12 mouse cellular contexts compared by ENCODE assay signal in genomic region chr13:112292489-112292888, GRCm38 (mm10). TPM values are rescaled to one million over a fixed set of nuclear protein-coding genes. Genes with fewer than 3 reads are reported as not detected.
A peak's percentile ranks its signal among the peaks of the same experiment; 100 is the strongest.
DNase-seq lines count a peak whose midpoint lies in the region; ATAC-seq and TF ChIP-seq lines count a peak whose summit lies in the region.
"Had no signal": no experiment of that assay in that cellular context is flagged by ENCODE, and none has a peak within 500 bp of the region (broad histone marks: within the 10 kb centered on the region; RNA-seq: fewer than 3 reads in every experiment).

No protein-coding gene starts in this region.

- DNase-seq in CD4-positive helper T cell, adult 2 months (ENCODE audit: low read depth, low spot score) = peak; percentile 40
- DNase-seq in CH12.LX (ENCODE audit: extremely low read depth) = no peak
- peak; percentile 45 to 74 for DNase-seq in layer of hippocampus, adult 18-20 months (ENCODE audit: low spot score in 2 of 2)
- peak; percentile 62 for DNase-seq in naive thymus-derived CD4-positive, alpha-beta T cell, adult 2 months (ENCODE audit: low read depth)
- no peak for DNase-seq in urinary bladder, postnatal 25 days (ENCODE audit: low spot score)
- DNase-seq in retina, embryonic 14.5 days (ENCODE audit: low spot score) = no peak
- DNase-seq: adrenal gland, postnatal 36 days; kidney, adult 18-20 months; liver, embryonic 13.5 days had no signal

- H3K4me3 ChIP-seq in CH12.LX (replicated peaks in 1 of 3; ENCODE audit: low read depth in 2 of 3, low read length in 2 of 3, poor library complexity in 1 of 3) = no peak overlapping the region
- H3K4me3 ChIP-seq: forebrain, embryonic 10.5 days; heart, embryonic 15.5 days; liver, embryonic 13.5 days had no signal

- H3K36me3 ChIP-seq in CH12.LX (replicated peaks in 1 of 2; ENCODE audit: control insufficient read depth in 1 of 2, insufficient read depth in 1 of 2, low read length in 1 of 2) = no peaks in the 10 kb centered on the region
- H3K36me3 ChIP-seq: forebrain, embryonic 10.5 days; heart, embryonic 15.5 days; liver, embryonic 13.5 days had no signal

- in situ Hi-C loops in CH12.LX (cut with MboI; ENCODE audit: low pct_ligation_motif_present, low pct_unique_long_range_greater_than_20kb, low sequenced_read_pairs) = loop anchor here (5.0 to 25.0 kb wide), 3 partner anchors 230 to 745 kb away; partner anchors contain the start of genes Cdc20b and Gpx8

- no peak for TF ChIP-seq EP300 in CH12.LX (IDR thresholded peaks at IDR 0.05; ENCODE audit: low read length)

- H3K9ac ChIP-seq in CH12.LX (ENCODE audit: insufficient read depth, low read depth) = 0 out of 2 replicates have a peak overlapping the region, but pooled peaks have one; percentile 11
- H3K9ac ChIP-seq: heart, embryonic 15.5 days; liver, embryonic 13.5 days had no signal

- no peak for TF ChIP-seq RAD21 in CH12.LX (IDR thresholded peaks at IDR 0.05; ENCODE audit: low read depth, low read length)

- no peaks in the 10 kb centered on the region for H3K9me3 ChIP-seq in CH12.LX (replicated peaks; ENCODE audit: low read length)
- H3K9me3 ChIP-seq: forebrain, embryonic 10.5 days; heart, embryonic 15.5 days; liver, embryonic 13.5 days had no signal

- H3K4me2 ChIP-seq in CH12.LX (ENCODE audit: insufficient read depth, low read depth, poor library complexity, severe bottlenecking) = peak overlapping the region; percentile 12
- H3K4me2 ChIP-seq: heart, embryonic 15.5 days; liver, embryonic 13.5 days had no signal

- ATAC-seq in erythroblast, adult 5-6 weeks (replicated peaks; ENCODE audit: low FRiP score, poor library complexity, severe bottlenecking) = no peak

- TF ChIP-seq POLR2A in CH12.LX (IDR thresholded peaks at IDR 0.05; ENCODE audit: low read depth, low read length) = no peak

- H3K27ac ChIP-seq in CH12.LX (ENCODE audit: insufficient read depth, low read depth) = no peak overlapping the region; the same call in 1 of the 2 replicates
- H3K27ac ChIP-seq: forebrain, embryonic 10.5 days; heart, embryonic 15.5 days; liver, embryonic 13.5 days had no signal

- H3K27me3 ChIP-seq in CH12.LX (replicated peaks) = no peaks in the 10 kb centered on the region
- H3K27me3 ChIP-seq: heart, embryonic 15.5 days had no signal

- no peak for TF ChIP-seq CTCF in CH12.LX (conservative IDR thresholded peaks at IDR 0.05 in 1 of 2, IDR thresholded peaks at IDR 0.05 in 1 of 2; ENCODE audit: low read depth in 2 of 2, low read length in 2 of 2)

- no peaks in the 10 kb centered on the region for H3K79me2 ChIP-seq in CH12.LX (replicated peaks; ENCODE audit: control insufficient read depth, extremely low read depth, insufficient read depth, poor library complexity, severe bottlenecking)

- dilution Hi-C loops in CH12.LX (cut with MboI; ENCODE audit: extremely low pct_ligation_motif_present, extremely low pct_unique_long_range_greater_than_20kb, low sequenced_read_pairs) = no loop called here

- peaks cover 20 to 56% of the 10 kb centered on the region in 2 experiments for H3K4me1 ChIP-seq in CH12.LX (ENCODE audit: control insufficient read depth in 1 of 2, insufficient read depth in 2 of 2)

TF ChIP-seq in CH12.LX, 34 proteins besides CTCF, POLR2A, EP300 and RAD21:
- TF ChIP-seq JUND (conservative IDR thresholded peaks at IDR 0.05; ENCODE audit: low read depth, low read length) = no peak
- peak; percentile 62; the same call in 1 of the 2 replicates for TF ChIP-seq MAX (IDR thresholded peaks at IDR 0.05; ENCODE audit: low read length)
- peak; percentile 67 for TF ChIP-seq MXI1 (IDR thresholded peaks at IDR 0.05; ENCODE audit: low read depth, low read length)
- peak; percentile 51; the same call in 1 of the 2 replicates for TF ChIP-seq MYC (IDR thresholded peaks at IDR 0.05; ENCODE audit: low read depth, low read length)

RNA-seq across cellular contexts. Expression of gene Ankrd55, which starts 4.2 kb away (rescaled TPM):
- total RNA-seq in CH12.LX (2012; rRNA removed) (2.2 TPM in 2 replicates), CH12.LX (2014; rRNA removed) (1.1 TPM in 2 replicates)
- 1.1 and 1.3 TPM in 2 replicates for polyA plus RNA-seq in CH12.LX (2012; ENCODE audit: insufficient read length, low read depth)
- total RNA-seq in layer of hippocampus, adult 18-20 months (2021) = 1 to 10 TPM; 4.1 to 4.2 TPM
- not detected in 2 replicates for total RNA-seq in erythroblast, adult 5-6 weeks (2015; ENCODE audit: low replicate concordance)
- total RNA-seq in erythroblast, adult 5-6 weeks (2017; ENCODE audit: low replicate concordance) = not detected in 2 replicates

Comparison
In these comparisons a context has a peak if more than half of its experiments do, and no peak if none do; other contexts are left out.
1. DNase-seq: peak in CD4-positive helper T cell, adult 2 months (single experiment), layer of hippocampus, adult 18-20 months (2 of 2) and naive thymus-derived CD4-positive, alpha-beta T cell, adult 2 months (single experiment); none in CH12.LX (single experiment), urinary bladder, postnatal 25 days (single experiment) and retina, embryonic 14.5 days (single experiment).